Mouse (Mus musculus): ENCODE data around the gene Eml5.

GRCm38 (mm10) chr12:98747380-98747753, 153.9 kb downstream of the Eml5 start:
- TF ChIP-seq CTCF (IDR thresholded peaks at IDR 0.05; ENCODE audit: extremely low read depth, insufficient read depth, low read length) (no peak), POLR2A (IDR thresholded peaks at IDR 0.05; ENCODE audit: extremely low read depth, insufficient read depth, low read length) (no peak)
